Mouse (Mus musculus): ENCODE data around the gene Ube2e2. TPM values are rescaled to one million over a fixed set of nuclear protein-coding genes. Genes with fewer than 3 reads are reported as not detected.

Ube2e2 gene
- total and polyA plus RNA-seq, 3 experiments, result not detected

GRCm38 (mm10) chr14:18641656-18642055, 252.4 kb downstream of the Ube2e2 start:
- H3K9ac ChIP-seq (ENCODE audit: control insufficient read depth, low read depth, low read length, poor library complexity, severe bottlenecking), result no peak overlapping the region
- no peaks in the 10 kb centered on the region for H3K36me3 ChIP-seq (ENCODE audit: control insufficient read depth in 1 of 2, insufficient read depth in 2 of 2, low read length in 2 of 2)
- no peaks in the 10 kb centered on the region for H3K9me3 ChIP-seq (replicated peaks; ENCODE audit: insufficient read depth, low read length)
- H3K27ac ChIP-seq (ENCODE audit: control insufficient read depth, low read depth, low read length), result no peak overlapping the region
- no peak overlapping the region for H3K4me3 ChIP-seq (ENCODE audit: control insufficient read depth in 1 of 2, insufficient read depth in 1 of 2, low read depth in 2 of 2, low read length in 2 of 2)
- H3K4me1 ChIP-seq (ENCODE audit: control insufficient read depth in 1 of 2, insufficient read depth in 2 of 2, low read length in 2 of 2), result no peaks in the 10 kb centered on the region
- H3K79me2 ChIP-seq (ENCODE audit: control insufficient read depth, insufficient read depth, low read length, poor library complexity), result no peaks in the 10 kb centered on the region
- TF ChIP-seq BHLHE40 (IDR thresholded peaks at IDR 0.05; ENCODE audit: borderline replicate concordance, low read depth, low read length), result no peak
- TF ChIP-seq MAFK (IDR thresholded peaks at IDR 0.05; ENCODE audit: borderline replicate concordance, low read depth, low read length), result no peak
- no peak for TF ChIP-seq POLR2A (IDR thresholded peaks at IDR 0.05; ENCODE audit: control insufficient read depth in 1 of 2, insufficient read depth in 1 of 2, low read depth in 1 of 2, low read length in 2 of 2, poor library complexity in 1 of 2)
- no peaks in the 10 kb centered on the region for H3K27me3 ChIP-seq (ENCODE audit: control insufficient read depth in 1 of 2, insufficient read depth in 2 of 2, low read length in 2 of 2)
- no peak for DNase-seq (ENCODE audit: low read depth, low spot score)

DNA sequence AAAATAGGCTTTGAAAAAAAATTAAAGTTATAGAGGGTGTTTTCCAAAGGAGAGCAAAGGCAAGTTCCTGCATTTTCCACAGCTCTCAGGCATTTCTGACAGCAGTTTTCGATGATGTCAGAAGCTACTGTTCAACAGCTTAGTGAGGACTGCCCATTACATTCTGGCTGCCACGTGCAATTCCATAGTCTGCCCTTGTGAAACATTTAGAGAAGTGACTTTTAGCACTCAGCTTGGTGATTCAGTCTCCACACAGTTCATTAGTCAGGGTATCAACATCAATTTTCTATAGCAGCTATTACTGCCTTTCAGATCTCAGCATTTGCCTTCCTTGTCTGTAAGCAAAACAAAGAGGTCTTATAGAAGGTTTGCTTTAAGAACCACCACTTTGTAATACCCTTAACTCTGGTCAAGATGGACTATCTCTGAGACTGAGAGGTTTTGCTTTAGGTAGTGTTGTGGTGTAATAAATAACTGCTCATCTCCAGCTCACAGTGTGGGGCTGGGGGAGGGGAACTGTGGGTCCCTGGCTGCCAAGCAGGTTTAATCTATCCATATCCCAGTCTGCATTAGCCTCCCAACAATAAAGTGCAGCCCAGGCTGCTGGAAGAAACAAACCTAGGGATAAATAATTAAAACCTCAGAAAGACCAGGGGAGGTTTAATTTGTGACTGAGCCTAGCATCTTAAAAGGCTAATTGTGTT, 255.2 kb downstream of the Ube2e2 start:
- no peak for TF ChIP-seq MYC (IDR thresholded peaks at IDR 0.05; ENCODE audit: low read depth, low read length)
- TF ChIP-seq ZMIZ1 (IDR thresholded peaks at IDR 0.05; ENCODE audit: low read depth, low read length), result no peak
- no peak for TF ChIP-seq POLR2A (IDR thresholded peaks at IDR 0.05; ENCODE audit: control insufficient read depth in 1 of 2, insufficient read depth in 1 of 2, low read depth in 1 of 2, low read length in 2 of 2, poor library complexity in 1 of 2)
- TF ChIP-seq ZKSCAN1 (IDR thresholded peaks at IDR 0.05; ENCODE audit: low read depth, low read length), result no peak
- no peak for TF ChIP-seq POLR2AphosphoS5 (IDR thresholded peaks at IDR 0.05; ENCODE audit: borderline replicate concordance, low read depth, low read length)
- TF ChIP-seq ZNF384 (IDR thresholded peaks at IDR 0.05; ENCODE audit: low read depth, low read length), result no peak
- TF ChIP-seq KAT2A (conservative IDR thresholded peaks at IDR 0.05; ENCODE audit: low read depth, low read length), result no peak
- no peak for TF ChIP-seq ZC3H11A (IDR thresholded peaks at IDR 0.05; ENCODE audit: low read depth, low read length)
- no peak for TF ChIP-seq USF1 (IDR thresholded peaks at IDR 0.05; ENCODE audit: low read depth, low read length)
- no peak for TF ChIP-seq GATA1 (IDR thresholded peaks at IDR 0.05; ENCODE audit: low read depth, low read length)
- TF ChIP-seq MAFK (IDR thresholded peaks at IDR 0.05; ENCODE audit: borderline replicate concordance, low read depth, low read length), result no peak
- no peak for TF ChIP-seq ETS1 (IDR thresholded peaks at IDR 0.05; ENCODE audit: low read depth, low read length)
- TF ChIP-seq MAX (IDR thresholded peaks at IDR 0.05; ENCODE audit: low read length), result no peak
- TF ChIP-seq MXI1 (IDR thresholded peaks at IDR 0.05; ENCODE audit: low read depth, low read length), result no peak
- no peak for DNase-seq (ENCODE audit: low read depth, low spot score)
- Histone ChIP-seq H3K36me3 (ENCODE audit: control insufficient read depth in 1 of 2, insufficient read depth in 2 of 2, low read length in 2 of 2) (no peaks in the 10 kb centered on the region), H3K9me3 (replicated peaks; ENCODE audit: insufficient read depth, low read length) (no peaks in the 10 kb centered on the region), H3K4me3 (ENCODE audit: control insufficient read depth in 1 of 2, insufficient read depth in 1 of 2, low read depth in 2 of 2, low read length in 2 of 2) (no peak overlapping the region), H3K79me2 (ENCODE audit: control insufficient read depth, insufficient read depth, low read length, poor library complexity) (no peaks in the 10 kb centered on the region), H3K27me3 (ENCODE audit: control insufficient read depth in 1 of 2, insufficient read depth in 2 of 2, low read length in 2 of 2) (no peaks in the 10 kb centered on the region), H3K27ac (ENCODE audit: control insufficient read depth, low read depth, low read length) (no peak overlapping the region), H3K4me1 (ENCODE audit: control insufficient read depth in 1 of 2, insufficient read depth in 2 of 2, low read length in 2 of 2) (no peaks in the 10 kb centered on the region), H3K9ac (ENCODE audit: control insufficient read depth, low read depth, low read length, poor library complexity, severe bottlenecking) (no peak overlapping the region)

All from MEL (cell line).